Mouse (Mus musculus): Measurements from ENCODE around the gene Rnaseh2a. TPM values are rescaled to one million over a fixed set of nuclear protein-coding genes. Genes with fewer than 3 reads are reported as not detected.

Gene Rnaseh2a
- polyA plus RNA-seq, 1 experiment from 2014 or later = 57.5 TPM

DNA sequence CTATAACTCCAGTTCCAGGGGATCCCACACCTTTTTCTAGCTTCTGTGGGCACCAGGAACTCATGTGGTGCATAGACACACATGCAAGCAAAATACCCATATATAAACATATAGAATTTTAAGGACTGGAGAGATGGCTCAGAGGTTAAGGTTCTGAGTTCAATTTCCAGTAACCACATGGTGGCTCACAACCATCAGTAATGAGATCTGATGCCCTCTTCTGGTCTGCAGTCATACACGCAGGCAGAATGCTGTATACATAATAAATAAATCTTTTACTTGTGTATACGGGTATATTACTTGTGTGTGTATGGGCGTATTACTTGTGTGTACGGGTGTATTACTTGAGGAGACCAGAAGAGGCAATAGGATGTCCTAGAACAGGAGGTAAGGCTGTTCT, 5.6 kb downstream of the Rnaseh2a start:
- Histone ChIP-seq H3K4me3 (ENCODE audit: low read length) (no peak overlapping the region), H3K9me3 (ENCODE audit: control insufficient read depth, low read length) (no peaks in the 10 kb centered on the region), H3K27ac (ENCODE audit: low read depth, low read length) (no peak overlapping the region), H3K27me3 (replicated peaks; ENCODE audit: control insufficient read depth, insufficient read depth, low read length) (no peaks in the 10 kb centered on the region), H3K4me1 (ENCODE audit: control insufficient read depth, insufficient read depth, low read depth, low read length) (peaks cover 22% of the 10 kb centered on the region), H3K36me3 (ENCODE audit: control insufficient read depth, insufficient read depth, low read length) (no peaks in the 10 kb centered on the region), H3K9ac (ENCODE audit: low read depth, low read length) (no peak overlapping the region), H3K4me2 (ENCODE audit: low read length) (no peak overlapping the region)
- WGBS = 86% methylated on average over 4 of the region's 4 CpGs
- no peak for ATAC-seq

DNA sequence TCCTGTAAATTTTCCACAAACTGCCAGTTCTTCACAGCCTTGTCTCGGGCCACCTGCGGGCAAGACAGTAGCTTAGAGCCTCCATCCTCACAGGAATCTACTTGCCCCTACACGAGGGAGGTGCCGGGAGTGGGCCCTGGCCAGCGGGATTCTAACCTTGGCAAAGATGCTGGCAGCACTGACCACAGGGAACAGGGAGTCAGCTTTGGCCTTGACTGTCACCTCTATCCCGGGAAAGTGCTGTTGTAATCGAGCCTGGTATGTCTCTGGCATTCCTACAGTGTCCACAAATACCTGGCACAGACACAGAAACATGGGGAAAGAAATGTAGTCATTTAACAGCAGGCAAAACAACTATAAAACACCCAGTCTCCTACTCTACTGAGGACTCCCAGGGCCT, 9.8 kb downstream of the Rnaseh2a start:
- ATAC-seq = no peak
- 91% methylated on average over 7 of the region's 7 CpGs for WGBS
- Histone ChIP-seq H3K4me3 (ENCODE audit: low read length) (no peak overlapping the region), H3K9ac (ENCODE audit: low read depth, low read length) (no peak overlapping the region), H3K36me3 (ENCODE audit: control insufficient read depth, insufficient read depth, low read length) (peaks cover 2% of the 10 kb centered on the region; the same call in 1 of the 2 replicates), H3K4me1 (ENCODE audit: control insufficient read depth, insufficient read depth, low read depth, low read length) (peaks cover under 1% of the 10 kb centered on the region), H3K27me3 (replicated peaks; ENCODE audit: control insufficient read depth, insufficient read depth, low read length) (no peaks in the 10 kb centered on the region), H3K9me3 (ENCODE audit: control insufficient read depth, low read length) (no peaks in the 10 kb centered on the region), H3K4me2 (ENCODE audit: low read length) (no peak overlapping the region), H3K27ac (ENCODE audit: low read depth, low read length) (no peak overlapping the region)

DNA sequence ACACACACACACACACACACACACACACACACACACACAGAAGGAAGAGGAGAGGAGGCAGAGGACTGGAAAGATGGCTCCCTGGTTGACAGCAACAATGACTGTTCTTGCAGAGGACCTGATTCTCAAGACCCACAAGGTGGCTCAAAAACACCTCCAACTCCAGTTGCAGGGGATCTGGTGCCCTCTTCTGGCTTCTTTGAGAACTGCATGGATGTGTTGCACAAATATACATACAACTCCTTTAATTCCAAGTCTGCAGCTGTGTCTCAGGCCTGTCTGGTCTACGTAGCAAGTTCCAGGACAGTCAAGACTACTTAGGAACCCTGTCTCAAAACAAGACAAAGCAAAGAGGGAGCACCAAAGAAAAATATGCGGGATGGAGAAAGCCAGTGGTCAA, 12.8 kb downstream of the Rnaseh2a start:
- Histone ChIP-seq H3K4me3 (ENCODE audit: low read length) (no peak overlapping the region), H3K9ac (ENCODE audit: low read depth, low read length) (no peak overlapping the region), H3K27me3 (replicated peaks; ENCODE audit: control insufficient read depth, insufficient read depth, low read length) (peaks cover 5% of the 10 kb centered on the region; the same call in 1 of the 2 replicates), H3K4me1 (ENCODE audit: control insufficient read depth, insufficient read depth, low read depth, low read length) (no peaks in the 10 kb centered on the region), H3K9me3 (ENCODE audit: control insufficient read depth, low read length) (no peaks in the 10 kb centered on the region; the same call in 1 of the 2 replicates), H3K4me2 (ENCODE audit: low read length) (no peak overlapping the region), H3K27ac (ENCODE audit: low read depth, low read length) (no peak overlapping the region), H3K36me3 (ENCODE audit: control insufficient read depth, insufficient read depth, low read length) (peaks cover 2% of the 10 kb centered on the region; the same call in 1 of the 2 replicates)
- no peak for ATAC-seq
- 49% methylated on average over 2 of the region's 2 CpGs for WGBS

DNA sequence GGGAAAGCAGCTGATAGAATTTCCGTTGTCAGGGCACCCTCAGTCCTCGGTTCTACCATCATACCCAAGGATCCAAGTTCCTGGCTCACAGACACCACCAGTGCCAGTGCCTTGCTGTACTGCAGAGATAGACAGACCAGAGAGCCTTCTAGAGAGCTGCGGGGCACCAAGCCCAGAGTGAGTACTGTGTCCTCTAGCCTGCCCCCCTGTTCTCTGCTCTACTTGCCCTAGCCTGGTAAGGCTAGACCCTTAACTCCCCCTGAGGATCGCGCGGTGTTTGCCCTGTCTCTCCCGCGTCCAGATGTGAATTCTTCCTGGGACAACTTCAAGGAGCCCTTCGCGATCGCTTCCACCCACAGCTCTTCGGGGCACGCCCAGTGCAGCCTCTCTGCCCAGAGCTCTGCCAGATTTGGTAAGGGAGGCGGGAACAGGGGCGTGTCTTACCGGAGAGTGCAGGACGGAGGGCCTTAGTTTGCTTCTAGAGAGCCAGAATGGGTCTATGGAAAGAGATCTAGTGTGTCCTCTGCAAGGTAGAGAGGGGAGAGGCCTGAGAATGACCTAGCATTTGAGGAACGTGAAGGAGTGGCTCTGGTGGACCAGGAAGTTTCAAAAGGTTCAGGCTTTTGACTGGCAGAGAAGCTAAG, 16.8 kb downstream of the Rnaseh2a start:
- Histone ChIP-seq H3K4me1 (ENCODE audit: control insufficient read depth, insufficient read depth, low read depth, low read length) (no peaks in the 10 kb centered on the region), H3K36me3 (ENCODE audit: control insufficient read depth, insufficient read depth, low read length) (peaks cover 2% of the 10 kb centered on the region; the same call in 1 of the 2 replicates), H3K4me3 (ENCODE audit: low read length) (no peak overlapping the region), H3K27me3 (replicated peaks; ENCODE audit: control insufficient read depth, insufficient read depth, low read length) (peaks cover 19% of the 10 kb centered on the region), H3K9ac (ENCODE audit: low read depth, low read length) (no peak overlapping the region), H3K9me3 (ENCODE audit: control insufficient read depth, low read length) (no peaks in the 10 kb centered on the region; the same call in 1 of the 2 replicates), H3K27ac (ENCODE audit: low read depth, low read length) (no peak overlapping the region), H3K4me2 (ENCODE audit: low read length) (no peak overlapping the region)
- no peak for ATAC-seq
- WGBS = 7% methylated on average over 18 of the region's 18 CpGs

DNA sequence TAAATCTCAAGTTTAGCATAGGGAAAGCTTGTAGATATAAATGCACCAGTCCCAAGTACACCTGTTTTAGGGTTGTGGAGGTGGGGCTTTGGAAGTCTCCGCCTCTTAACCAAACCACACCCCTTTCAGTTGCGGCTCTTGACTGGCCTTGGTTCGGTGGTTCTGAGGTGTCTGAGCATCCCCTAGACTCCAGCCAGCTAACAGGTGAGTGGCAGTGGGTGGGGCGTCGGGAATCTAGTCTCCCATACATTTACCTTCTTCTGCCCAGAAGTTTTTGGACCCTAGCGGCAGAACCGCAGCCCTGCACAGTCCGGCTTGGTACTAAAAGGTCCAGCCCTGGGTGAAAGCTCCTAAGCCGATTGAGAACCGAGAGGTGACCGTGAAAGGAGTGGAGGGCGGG, 19.8 kb downstream of the Rnaseh2a start:
- Histone ChIP-seq H3K4me2 (ENCODE audit: low read length) (no peak overlapping the region), H3K9me3 (ENCODE audit: control insufficient read depth, low read length) (no peaks in the 10 kb centered on the region; the same call in 1 of the 2 replicates), H3K36me3 (ENCODE audit: control insufficient read depth, insufficient read depth, low read length) (no peaks in the 10 kb centered on the region), H3K9ac (ENCODE audit: low read depth, low read length) (no peak overlapping the region), H3K4me3 (ENCODE audit: low read length) (no peak overlapping the region), H3K27ac (ENCODE audit: low read depth, low read length) (no peak overlapping the region), H3K27me3 (replicated peaks; ENCODE audit: control insufficient read depth, insufficient read depth, low read length) (peaks cover 19% of the 10 kb centered on the region), H3K4me1 (ENCODE audit: control insufficient read depth, insufficient read depth, low read depth, low read length) (peaks cover 8% of the 10 kb centered on the region)
- 20% methylated on average over 12 of the region's 12 CpGs for WGBS
- no peak for ATAC-seq

DNA sequence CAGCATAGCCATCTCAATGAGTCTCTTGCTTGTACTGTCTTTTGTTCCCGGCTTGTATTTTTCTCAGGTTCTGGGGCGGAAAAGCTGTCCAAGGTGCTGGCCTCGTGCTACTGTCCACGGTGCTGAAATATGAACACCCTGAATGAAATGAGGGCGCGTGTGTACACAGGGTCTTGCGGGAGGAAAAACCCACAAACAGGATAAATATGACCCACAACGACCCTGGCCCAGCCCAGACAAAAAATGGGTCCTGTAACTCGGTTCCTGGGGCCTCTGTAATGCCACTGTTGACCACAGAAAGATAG, 22.4 kb downstream of the Rnaseh2a start:
- peaks cover 17% of the 10 kb centered on the region for H3K4me1 ChIP-seq (ENCODE audit: control insufficient read depth, insufficient read depth, low read depth, low read length)
- H3K36me3 ChIP-seq (ENCODE audit: control insufficient read depth, insufficient read depth, low read length) = no peaks in the 10 kb centered on the region
- H3K4me2 ChIP-seq (ENCODE audit: low read length) = peak overlapping the region; percentile 84
- WGBS = 15% methylated on average over 9 of the region's 9 CpGs
- H3K4me3 ChIP-seq (ENCODE audit: low read length) = no peak overlapping the region; the same call in 1 of the 2 replicates
- H3K27ac ChIP-seq (ENCODE audit: low read depth, low read length) = no peak overlapping the region
- ATAC-seq = no peak
- H3K9me3 ChIP-seq (ENCODE audit: control insufficient read depth, low read length) = no peaks in the 10 kb centered on the region
- no peak overlapping the region for H3K9ac ChIP-seq (ENCODE audit: low read depth, low read length)
- peaks cover 16% of the 10 kb centered on the region for H3K27me3 ChIP-seq (replicated peaks; ENCODE audit: control insufficient read depth, insufficient read depth, low read length)

DNA sequence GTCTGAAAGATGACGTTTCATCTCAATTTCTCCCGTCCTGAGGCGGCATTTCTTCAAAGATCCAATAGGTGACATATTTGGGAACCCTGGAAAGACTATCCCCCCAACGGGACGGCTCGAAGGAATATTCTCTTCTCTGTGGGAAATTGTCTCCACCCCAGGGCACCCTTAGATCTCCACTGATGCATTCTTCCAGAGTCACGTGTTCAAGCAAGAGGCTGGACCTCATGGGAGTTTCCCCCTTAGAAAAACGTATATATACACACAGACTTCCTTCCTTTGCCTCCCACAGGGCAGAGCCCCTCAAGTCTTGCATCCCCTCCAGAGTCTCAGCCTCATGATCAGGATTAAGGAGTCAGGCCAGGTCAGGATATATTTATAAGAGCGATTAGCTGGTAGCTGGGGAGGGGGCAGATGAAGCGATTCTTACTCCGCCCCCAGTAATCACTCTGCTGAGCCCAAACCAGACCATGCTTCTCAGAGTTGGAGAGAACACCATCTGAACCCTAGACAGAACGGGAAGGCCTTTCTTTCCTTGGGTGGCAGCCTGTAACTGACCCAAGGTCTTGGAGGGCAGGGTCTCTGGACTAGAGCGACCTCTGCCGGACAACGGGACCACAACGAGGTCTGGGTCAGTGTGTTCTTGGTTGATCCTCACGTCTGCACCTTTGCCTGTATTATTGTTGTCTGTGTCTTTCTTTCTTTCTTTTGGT, 22.9 kb downstream of the Rnaseh2a start, which contains the start of gene Rtbdn:
Gene Rtbdn (plus strand): TSS at position 464 of the 713 bp plus-strand sequence.
- peaks cover 17% of the 10 kb centered on the region for H3K4me1 ChIP-seq (ENCODE audit: control insufficient read depth, insufficient read depth, low read depth, low read length)
- H3K4me2 ChIP-seq (ENCODE audit: low read length) = peak within 1 kb of the TSS; percentile 84
- peak within 1 kb of the TSS; percentile 89 for H3K27ac ChIP-seq (ENCODE audit: low read depth, low read length)
- peak within 1 kb of the TSS; percentile 88 for H3K9ac ChIP-seq (ENCODE audit: low read depth, low read length)
- H3K4me3 ChIP-seq (ENCODE audit: low read length) = peak within 1 kb of the TSS; percentile 77
- WGBS = 6% methylated on average over 17 of the region's 17 CpGs
- no peaks in the 10 kb centered on the region for H3K36me3 ChIP-seq (ENCODE audit: control insufficient read depth, insufficient read depth, low read length)
- peak; percentile 25 for ATAC-seq
- H3K27me3 ChIP-seq (replicated peaks; ENCODE audit: control insufficient read depth, insufficient read depth, low read length) = peaks cover 14% of the 10 kb centered on the region
- no peaks in the 10 kb centered on the region for H3K9me3 ChIP-seq (ENCODE audit: control insufficient read depth, low read length)

DNA sequence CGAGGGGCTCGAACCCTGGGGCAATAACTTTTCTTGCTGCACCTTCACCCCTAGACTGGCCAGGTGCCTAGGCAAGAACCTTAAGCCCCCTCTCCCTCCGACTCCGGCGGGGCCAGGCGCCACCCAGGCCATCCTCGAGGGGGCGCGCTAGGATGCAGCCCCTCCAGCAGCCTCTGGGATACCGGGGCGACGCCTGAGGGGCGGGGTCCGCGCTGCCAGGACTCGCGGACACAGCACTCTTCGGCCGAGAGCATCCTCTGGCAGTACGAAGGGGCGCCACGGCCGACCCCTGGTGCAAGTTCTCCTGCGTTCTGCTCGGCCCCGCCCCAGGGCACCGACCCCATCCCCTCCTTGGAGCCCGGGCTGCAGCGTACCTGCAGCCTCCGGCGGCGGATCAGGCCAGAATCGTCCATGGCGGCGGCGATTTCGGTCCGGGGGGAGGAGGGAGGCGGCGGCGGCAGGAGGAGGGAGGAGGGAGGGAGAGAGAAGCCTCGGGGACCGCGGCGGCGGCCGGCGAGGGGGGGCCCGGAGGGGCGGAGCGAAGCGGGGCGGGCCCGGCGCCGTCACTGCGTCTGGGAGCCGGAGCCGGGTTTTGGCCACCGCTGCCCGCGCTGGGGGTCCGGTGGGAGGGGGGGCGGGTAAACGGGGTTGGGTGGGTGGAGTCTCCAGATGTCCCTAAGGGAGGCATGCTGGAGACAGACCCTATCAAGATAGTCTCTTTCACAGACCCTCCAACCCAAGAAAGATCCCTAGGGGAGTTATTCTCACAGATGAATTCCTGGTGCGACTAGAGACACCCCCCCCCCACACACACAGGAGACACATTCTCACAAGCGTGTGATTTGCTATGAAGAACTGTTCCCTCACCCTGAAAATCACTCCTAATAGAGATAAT, 23.7 kb downstream of the Rnaseh2a start:
- peaks cover 17% of the 10 kb centered on the region for H3K4me1 ChIP-seq (ENCODE audit: control insufficient read depth, insufficient read depth, low read depth, low read length)
- H3K4me2 ChIP-seq (ENCODE audit: low read length) = peak overlapping the region; percentile 84
- peak overlapping the region; percentile 88 for H3K9ac ChIP-seq (ENCODE audit: low read depth, low read length)
- WGBS = 0% methylated on average over 30 of the region's 67 CpGs
- peak overlapping the region; percentile 89 for H3K27ac ChIP-seq (ENCODE audit: low read depth, low read length)
- peak; percentile 62 for ATAC-seq
- H3K4me3 ChIP-seq (ENCODE audit: low read length) = peak overlapping the region; percentile 77
- peaks cover 14% of the 10 kb centered on the region for H3K27me3 ChIP-seq (replicated peaks; ENCODE audit: control insufficient read depth, insufficient read depth, low read length)
- H3K36me3 ChIP-seq (ENCODE audit: control insufficient read depth, insufficient read depth, low read length) = no peaks in the 10 kb centered on the region
- no peaks in the 10 kb centered on the region for H3K9me3 ChIP-seq (ENCODE audit: control insufficient read depth, low read length)

DNA sequence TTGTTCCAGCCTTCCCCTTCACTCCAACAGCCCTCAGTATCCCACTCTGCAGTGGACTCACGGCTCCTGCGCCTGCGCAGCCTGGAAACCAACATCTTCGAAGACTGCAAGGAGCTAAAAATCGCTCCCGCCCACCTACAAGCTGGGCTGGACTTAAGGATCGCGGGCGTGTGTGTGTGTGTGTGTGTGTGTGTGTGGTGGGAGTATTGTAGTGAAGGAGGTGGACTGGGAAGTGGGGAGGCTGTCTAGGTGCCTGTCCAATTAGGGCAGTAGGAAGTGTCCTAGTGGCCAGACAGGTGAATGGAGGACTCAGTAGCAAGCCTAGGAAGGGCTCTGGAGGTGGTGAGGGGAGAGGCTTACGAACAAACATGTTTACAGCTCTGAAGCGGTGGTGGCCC, 24.3 kb downstream of the Rnaseh2a start:
- 2% methylated on average over 11 of the region's 11 CpGs for WGBS
- Histone ChIP-seq H3K27me3 (replicated peaks; ENCODE audit: control insufficient read depth, insufficient read depth, low read length) (peaks cover 9% of the 10 kb centered on the region), H3K9me3 (ENCODE audit: control insufficient read depth, low read length) (no peaks in the 10 kb centered on the region)

More for the DNA sequence above, 24.3 kb downstream of the Rnaseh2a start:
- peak overlapping the region; percentile 88 for H3K9ac ChIP-seq (ENCODE audit: low read depth, low read length)
- H3K4me1 ChIP-seq (ENCODE audit: control insufficient read depth, insufficient read depth, low read depth, low read length) = peaks cover 17% of the 10 kb centered on the region
- H3K4me3 ChIP-seq (ENCODE audit: low read length) = peak overlapping the region; percentile 77
- no peaks in the 10 kb centered on the region for H3K36me3 ChIP-seq (ENCODE audit: control insufficient read depth, insufficient read depth, low read length)
- peak overlapping the region; percentile 89 for H3K27ac ChIP-seq (ENCODE audit: low read depth, low read length)
- peak; percentile 67 for ATAC-seq
- H3K4me2 ChIP-seq (ENCODE audit: low read length) = peak overlapping the region; percentile 84
